Mouse (Mus musculus) lung, adult 2 months (tissue): ENCODE data around the gene Cnih3.

Experiments used
- CTCF ChIP-seq: fragments of 200-500 bp; IDR thresholded peaks from 2 replicates; pipeline ENCODE4 v1.5.1; 2011; ENCODE audit warnings: mild to moderate bottlenecking, low read length, control low read depth; ENCODE audit not compliant: insufficient read depth
- POLR2A ChIP-seq: fragments of 200-500 bp; IDR thresholded peaks from 2 replicates; pipeline ENCODE4 v1.6.1; 2011; ENCODE audit warnings: low read depth, mild to moderate bottlenecking, control low read depth, low read length, borderline replicate concordance; ENCODE audit errors: extremely low read depth

GRCm38 (mm10) chr1:181371226-181371625, 18.8 kb downstream of the Cnih3 start:
- TF ChIP-seq CTCF (no peak), POLR2A (no peak)
